Mouse (Mus musculus) MEL-GATA-1-ER (cell line): ENCODE measurements at regions not wholly inside any gene's neighbourhood (a gene's known extent, or its start where the extent isn't known, plus 50 kb on each side); places are given as distances from the start of the nearest gene placed in this dataset.

Source experiments
- DNase-seq: peaks from one replicate; pipeline ENCODE4 v3.0.0-alpha.2; 2012; ENCODE audit warnings: low read depth; ENCODE audit errors: extremely low read depth

GRCm38 (mm10) chr3:150752787-150753186, 684.9 kb upstream of the Adgrl4 start:
- DNase-seq, result no peak

GRCm38 (mm10) chr3:150759854-150760253, 677.8 kb upstream of the Adgrl4 start:
- DNase-seq, result no peak

GRCm38 (mm10) chr3:150784576-150784975, 653.1 kb upstream of the Adgrl4 start:
- DNase-seq, result no peak

GRCm38 (mm10) chr3:150817807-150818206, 619.9 kb upstream of the Adgrl4 start:
- DNase-seq, result no peak

GRCm38 (mm10) chr3:150819369-150819768, 618.3 kb upstream of the Adgrl4 start:
- DNase-seq, result no peak

GRCm38 (mm10) chr3:150820039-150820438, 617.6 kb upstream of the Adgrl4 start:
- DNase-seq, result no peak

- DNase-seq, result no peak
Observed at GRCm38 (mm10) chr3:150846029-150846428, 591.7 kb upstream of the Adgrl4 start.

- no peak for DNase-seq
Observed at GRCm38 (mm10) chr3:150852107-150852506, 585.6 kb upstream of the Adgrl4 start.

DNA sequence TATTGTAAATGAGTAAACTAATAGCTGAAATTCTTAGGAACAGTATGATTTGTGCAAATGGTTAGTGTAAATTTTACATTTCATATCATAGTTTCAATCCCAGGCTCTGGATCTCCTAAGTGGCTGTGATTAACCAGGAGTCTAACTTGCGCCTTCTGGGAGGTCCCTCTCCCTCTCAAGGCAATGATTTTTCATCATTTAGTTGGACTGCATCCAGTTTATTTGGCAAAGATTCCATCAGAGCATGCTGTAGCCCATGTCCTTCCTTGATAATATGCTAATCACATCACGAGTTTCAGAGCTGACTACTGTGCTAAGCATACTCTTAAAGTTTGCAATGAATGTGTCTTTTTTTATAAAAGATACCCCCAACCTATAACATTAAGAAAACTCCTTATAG, 541.0 kb upstream of the Adgrl4 start:
- no peak for DNase-seq

- DNase-seq, result no peak
Observed at GRCm38 (mm10) chr3:150910091-150910490, 527.6 kb upstream of the Adgrl4 start.

DNA sequence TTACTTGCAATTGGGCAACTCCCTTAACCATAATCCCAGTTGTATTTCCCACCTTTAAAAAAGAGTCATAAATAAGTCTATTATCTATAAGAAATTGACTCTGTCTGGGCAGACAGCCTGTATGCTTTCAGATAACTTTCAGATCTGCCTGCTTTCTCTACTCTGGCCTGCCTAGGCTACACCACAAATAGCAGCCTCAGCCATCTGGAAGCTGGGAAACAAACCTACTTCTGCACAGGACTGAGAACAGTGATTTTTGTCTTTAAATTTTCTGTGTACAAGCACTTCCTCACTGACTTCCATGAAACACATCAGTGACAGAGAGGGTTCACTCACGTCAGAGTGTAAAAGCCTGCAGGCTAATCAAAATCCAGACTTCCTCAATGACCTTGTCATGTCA, 482.8 kb upstream of the Adgrl4 start:
- DNase-seq, result no peak

DNA sequence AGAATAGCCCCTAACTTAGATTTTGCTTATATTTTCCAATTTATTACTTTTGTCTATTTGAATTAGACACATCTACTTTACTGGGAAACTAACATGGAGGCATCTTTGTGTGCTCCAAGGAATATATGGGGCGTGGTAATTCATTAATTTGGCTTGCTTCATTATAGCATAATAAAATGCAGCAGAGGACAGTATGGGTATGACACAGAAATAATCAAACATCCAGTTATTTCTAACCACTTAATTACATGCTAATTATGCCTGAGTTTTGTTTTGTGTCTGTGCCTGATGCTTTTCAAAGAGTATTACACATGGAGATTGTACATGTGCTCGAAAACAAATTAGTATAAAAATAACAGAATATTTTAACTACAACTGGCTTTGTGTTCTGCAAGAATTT, 438.0 kb upstream of the Adgrl4 start:
- DNase-seq, result no peak

- DNase-seq, result no peak
Observed at GRCm38 (mm10) chr3:151000217-151000616, 437.5 kb upstream of the Adgrl4 start.

GRCm38 (mm10) chr3:151001881-151002412, 435.7 kb upstream of the Adgrl4 start:
- peak; percentile 11 for DNase-seq

- DNase-seq, result no peak
Observed at GRCm38 (mm10) chr3:151003524-151003923, 434.2 kb upstream of the Adgrl4 start.

DNA sequence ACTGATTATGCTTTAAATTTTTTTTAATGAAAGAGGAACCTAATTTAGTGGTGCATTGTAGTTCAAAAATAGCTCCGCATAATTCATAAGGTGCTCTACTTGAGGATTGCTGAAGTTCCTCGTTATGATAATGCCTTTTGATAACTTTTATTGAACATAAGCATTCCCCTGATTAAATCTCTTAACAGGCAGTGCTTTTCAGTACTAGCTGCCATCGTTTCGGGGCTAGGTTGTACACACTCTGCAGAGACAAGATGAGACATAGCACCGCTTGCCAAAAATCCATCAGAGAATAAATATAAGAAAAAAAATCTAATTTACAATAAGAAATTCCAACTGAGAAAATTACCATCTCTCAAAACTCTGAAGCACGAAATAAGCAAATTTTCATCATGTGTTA, 433.7 kb upstream of the Adgrl4 start:
- DNase-seq, result no peak

DNA sequence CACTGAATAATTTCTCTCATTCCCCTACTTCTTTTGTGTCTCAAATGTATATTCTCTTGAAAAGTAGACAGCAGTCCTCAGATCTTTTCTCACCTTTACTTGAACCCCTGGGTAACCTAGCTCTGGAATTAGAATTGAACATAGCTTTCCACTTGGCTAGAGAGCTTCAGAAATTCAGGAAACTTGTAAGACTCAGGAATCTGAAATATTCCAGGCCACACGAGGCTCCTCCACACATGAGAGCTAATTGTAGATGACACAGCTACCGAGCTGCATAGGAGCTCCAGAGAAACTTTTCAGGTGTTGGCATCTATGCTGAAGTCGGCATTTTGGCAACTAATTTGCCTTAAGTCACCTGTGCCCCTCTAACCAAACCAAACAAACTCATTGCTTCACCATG, 417.7 kb upstream of the Adgrl4 start:
- no peak for DNase-seq

GRCm38 (mm10) chr3:151057491-151057890, 380.2 kb upstream of the Adgrl4 start:
- no peak for DNase-seq

GRCm38 (mm10) chr3:151072322-151072721, 365.4 kb upstream of the Adgrl4 start:
- DNase-seq, result peak; percentile 15

- no peak for DNase-seq
Observed at GRCm38 (mm10) chr3:151116831-151117230, 320.9 kb upstream of the Adgrl4 start.

DNA sequence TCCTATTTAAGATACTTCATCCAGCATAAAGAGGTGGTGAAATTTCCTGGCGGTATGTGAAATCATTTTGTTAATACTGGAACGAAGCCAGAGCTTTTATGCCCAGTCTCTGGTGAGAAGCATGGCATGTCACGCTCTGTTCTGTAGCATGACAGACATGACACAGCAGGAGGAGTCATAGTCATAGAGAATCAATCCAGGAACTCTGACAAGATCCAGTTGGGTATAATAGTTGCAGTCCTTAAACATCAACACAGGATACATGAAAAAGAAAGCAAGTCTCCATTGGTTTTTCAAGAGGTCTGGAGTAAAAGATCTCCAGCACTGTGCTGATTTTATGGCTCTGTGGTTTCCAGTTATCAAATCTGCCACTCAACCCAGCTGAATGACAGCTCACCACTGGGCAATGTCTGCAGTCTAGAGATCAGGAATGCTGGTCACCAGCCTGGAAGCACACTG, 320.1 kb upstream of the Adgrl4 start:
- no peak for DNase-seq

DNA sequence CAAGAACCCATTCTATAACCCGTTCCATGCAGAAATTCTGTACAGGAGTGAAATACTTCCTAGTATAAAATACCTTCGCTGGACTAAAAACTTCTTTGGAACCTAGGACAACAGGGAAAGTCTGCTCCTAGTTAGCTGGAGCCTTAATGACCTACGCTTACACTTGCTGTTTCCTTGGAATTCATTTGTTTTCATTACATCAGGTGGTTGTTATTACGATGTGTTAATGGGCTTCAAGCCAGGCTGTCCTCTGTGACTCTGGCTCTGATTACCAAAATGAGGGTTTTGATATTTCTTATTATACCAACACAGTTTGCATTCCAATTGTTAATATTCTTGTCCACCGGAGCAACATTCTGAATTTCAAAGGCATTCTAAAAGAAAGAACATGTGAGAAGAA, 313.6 kb upstream of the Adgrl4 start:
- DNase-seq, result no peak

- DNase-seq, result no peak
Observed at GRCm38 (mm10) chr3:151146889-151147288, 290.8 kb upstream of the Adgrl4 start.

- no peak for DNase-seq
Observed at GRCm38 (mm10) chr3:151153340-151153739, 284.3 kb upstream of the Adgrl4 start.
